Mouse (Mus musculus) retina, embryonic 14.5 days (tissue): Measurements from ENCODE around the gene Tsr3.

Experiments used
- DNase-seq: peaks from one replicate; pipeline ENCODE4 v3.0.0-alpha.2; 2015; ENCODE audit warnings: low spot score

Gene Tsr3

DNA sequence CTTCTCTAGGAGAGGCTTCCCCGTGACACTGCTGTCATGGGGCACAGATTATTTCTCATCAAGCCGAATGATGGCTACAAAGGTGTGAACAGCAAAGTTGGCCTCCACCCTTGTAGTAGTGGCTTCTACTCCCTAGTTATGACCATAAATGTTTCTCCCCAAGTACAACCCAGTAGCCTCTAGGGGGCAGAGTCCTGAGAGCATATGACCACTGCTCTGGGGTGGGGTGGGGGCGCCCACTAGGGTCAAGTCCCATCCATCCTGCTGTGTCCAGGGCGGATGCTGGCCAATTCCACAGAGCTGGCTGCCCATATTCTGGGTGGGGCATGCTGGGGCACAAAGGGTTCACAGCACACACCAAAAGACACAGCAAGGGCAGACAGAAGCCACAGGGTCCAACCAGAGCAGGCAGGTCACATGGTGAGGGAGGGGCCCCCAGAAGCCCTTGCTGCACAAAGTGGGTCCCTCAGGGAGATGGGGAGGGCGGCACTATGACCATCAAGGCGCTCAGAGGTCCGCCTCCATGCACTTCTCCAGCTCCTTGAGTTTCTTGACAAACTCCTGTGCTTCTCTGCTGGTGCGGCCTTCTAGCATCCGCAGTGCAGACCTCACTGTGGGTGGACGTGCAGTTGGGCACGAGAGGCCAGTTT is 3.3 kb downstream of the Tsr3 start:
- DNase-seq = no peak

DNA sequence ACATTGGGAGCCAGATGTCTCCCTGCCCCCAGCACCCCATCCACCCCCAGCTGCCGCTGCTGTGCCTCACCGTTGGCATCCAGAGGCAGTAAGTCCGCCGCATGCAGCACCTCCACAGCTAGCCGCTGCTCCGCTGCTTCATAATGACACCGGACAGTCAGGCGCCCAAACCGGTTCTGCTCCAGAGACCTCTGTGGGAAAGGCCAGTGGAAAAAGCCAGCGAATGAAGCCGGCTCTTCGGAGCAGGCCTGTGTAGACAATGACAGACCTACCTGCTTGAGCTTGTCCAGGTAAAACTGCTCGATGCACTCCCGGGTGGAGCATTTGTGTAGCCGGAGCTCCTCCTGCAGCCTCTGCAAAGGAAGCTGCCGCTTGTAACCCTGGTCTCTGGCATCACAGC is 4.3 kb downstream of the Tsr3 start:
- DNase-seq = no peak

DNA sequence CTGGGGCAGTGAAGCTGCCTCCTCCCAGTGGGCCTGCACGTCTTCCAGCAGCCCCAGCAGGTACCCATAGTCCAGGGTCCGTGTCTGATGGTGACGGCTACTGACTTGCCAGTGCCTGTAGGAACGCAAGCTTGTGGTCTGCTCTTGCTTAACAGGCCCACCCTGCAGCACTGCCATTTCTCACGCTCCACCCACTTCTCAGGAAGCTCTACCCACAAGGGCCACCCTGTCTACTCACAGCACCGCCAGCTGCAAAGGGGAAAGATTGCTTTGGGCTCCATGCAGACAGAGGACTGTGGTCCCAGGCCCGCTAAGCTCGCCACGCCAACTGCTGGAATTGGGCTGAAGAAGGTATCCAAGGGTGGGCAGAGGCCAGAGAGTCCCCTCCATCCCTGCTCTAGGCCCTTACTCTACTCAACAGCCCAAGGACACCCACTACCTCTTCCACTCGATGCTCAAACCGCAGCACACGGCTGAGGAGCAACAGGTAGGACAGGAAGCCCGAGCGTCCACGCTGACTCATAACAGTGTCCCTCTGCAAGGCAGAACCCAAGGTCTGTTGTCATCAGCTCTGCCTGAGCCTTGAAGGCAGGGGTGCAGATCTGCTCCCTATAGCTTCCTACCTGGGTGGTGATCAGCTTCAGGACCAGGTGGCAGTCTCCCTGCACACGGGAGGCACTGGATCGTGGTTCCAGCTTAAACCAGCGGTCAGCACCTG is 8.2 kb downstream of the Tsr3 start:
- no peak for DNase-seq

DNA sequence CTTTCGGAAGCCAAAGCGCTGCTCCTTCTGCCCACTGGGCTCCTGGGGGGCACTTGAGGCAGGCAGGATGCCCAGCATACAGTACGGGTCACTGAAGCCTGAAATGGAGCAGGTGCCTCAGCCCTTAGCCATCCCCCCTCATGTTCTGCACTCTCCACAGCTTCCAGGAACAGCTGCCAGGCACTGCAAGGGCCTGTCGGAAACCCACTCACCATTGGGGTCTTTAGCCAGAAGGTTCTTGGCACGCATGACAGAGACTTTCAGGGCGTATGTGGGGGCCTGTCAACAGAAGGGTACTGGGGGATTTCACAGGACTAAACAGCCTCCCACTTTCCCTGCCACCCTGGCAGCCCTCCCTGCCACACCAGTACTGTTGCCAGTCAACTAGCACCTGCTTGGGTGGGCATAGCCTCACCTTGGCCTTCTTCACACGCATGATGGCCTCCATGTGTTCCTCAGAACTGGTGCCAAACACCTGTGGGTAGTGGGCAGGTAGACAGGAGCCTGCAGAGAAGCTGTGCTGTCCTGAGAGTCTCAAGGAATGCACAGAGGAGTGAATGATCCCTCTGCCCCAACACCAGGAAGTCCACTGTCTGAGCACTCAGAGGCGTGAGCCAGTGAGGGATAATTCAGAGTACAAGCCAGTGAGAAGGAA is 10.3 kb downstream of the Tsr3 start:
- no peak for DNase-seq

- peak; percentile 12 for DNase-seq
Observed at GRCm38 (mm10) chr17:25252643-25253042, 12.7 kb downstream of the Tsr3 start.

- peak; percentile 13 for DNase-seq
Observed at GRCm38 (mm10) chr17:25253760-25254159, 13.8 kb downstream of the Tsr3 start.

DNA sequence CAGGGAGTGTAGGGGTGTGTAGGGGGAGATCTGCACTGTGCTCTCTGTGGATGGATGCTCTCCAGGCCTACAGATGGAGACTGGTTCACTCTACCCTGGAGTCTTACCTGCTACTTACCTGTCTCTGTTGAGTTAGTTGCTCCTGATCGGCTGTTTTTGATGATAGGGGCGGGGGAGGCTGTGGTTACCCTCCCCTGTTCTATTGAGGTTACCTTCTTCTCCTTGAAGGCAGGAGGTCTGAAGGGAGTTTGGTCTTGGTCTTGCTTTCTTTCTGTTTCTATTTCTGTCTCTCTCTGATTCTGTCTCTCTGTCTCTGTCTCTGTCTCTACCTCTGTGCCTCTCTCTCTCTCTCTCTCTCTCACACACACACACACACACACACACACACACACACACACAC is 15.1 kb downstream of the Tsr3 start:
- no peak for DNase-seq

GRCm38 (mm10) chr17:25256140-25256754 is 16.3 kb downstream of the Tsr3 start, which contains the start of gene Baiap3:
Baiap3 (minus strand) TSS chr17:25256364.
- DNase-seq = peak; percentile 65

GRCm38 (mm10) chr17:25257804-25258261 is 17.9 kb downstream of the Tsr3 start:
- DNase-seq = peak; percentile 18

DNA sequence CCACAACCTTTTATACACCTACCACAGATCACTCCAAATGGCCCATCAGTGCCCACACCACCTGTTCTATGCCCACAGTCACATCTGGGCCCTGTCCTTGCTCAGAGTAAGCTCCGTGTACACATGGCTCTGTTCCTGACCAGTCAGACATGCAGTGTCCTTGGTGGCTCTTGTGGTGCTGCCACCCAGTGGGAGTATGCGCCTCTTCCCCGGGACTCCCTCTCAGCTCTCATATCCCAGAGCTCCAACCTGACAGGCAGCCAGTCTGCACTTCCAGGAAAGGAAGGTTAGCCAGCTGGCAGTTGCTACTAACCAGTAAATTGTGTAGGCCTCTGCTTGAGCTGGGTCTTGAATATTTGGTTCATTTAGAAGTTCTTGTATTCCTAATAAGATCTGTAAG is 24.5 kb downstream of the Tsr3 start:
- peak; percentile 29 for DNase-seq

DNA sequence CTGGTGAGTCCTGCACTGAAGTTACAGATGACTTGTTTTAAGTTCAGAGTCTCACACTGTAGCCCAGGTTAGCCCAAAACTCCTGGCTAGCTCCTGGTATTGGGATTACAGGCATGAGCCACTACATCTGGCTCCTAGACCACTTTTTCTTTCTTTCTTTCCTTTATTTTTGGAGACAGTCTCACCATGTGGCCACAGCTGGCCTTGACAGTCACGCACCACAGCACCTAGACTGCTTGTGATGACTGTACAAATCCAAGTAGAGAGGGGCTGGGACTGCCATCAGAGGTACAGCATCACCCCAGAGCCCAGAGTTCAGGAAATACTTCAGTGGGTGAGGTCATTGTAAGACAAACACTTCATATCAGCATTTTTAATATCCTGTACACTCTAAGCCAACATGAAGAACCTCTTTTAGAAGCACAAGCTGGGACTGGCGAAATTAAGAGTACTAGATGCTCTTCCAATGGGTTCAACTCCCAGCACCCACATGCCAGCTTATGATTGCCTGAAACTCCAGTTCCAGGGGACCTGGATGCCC is 30.9 kb downstream of the Tsr3 start:
- no peak for DNase-seq

GRCm38 (mm10) chr17:25272326-25272725 is 32.4 kb downstream of the Tsr3 start:
- peak; percentile 21 for DNase-seq

- DNase-seq = peak; percentile 83
Observed at GRCm38 (mm10) chr17:25272951-25273705, 33.2 kb downstream of the Tsr3 start.

DNA sequence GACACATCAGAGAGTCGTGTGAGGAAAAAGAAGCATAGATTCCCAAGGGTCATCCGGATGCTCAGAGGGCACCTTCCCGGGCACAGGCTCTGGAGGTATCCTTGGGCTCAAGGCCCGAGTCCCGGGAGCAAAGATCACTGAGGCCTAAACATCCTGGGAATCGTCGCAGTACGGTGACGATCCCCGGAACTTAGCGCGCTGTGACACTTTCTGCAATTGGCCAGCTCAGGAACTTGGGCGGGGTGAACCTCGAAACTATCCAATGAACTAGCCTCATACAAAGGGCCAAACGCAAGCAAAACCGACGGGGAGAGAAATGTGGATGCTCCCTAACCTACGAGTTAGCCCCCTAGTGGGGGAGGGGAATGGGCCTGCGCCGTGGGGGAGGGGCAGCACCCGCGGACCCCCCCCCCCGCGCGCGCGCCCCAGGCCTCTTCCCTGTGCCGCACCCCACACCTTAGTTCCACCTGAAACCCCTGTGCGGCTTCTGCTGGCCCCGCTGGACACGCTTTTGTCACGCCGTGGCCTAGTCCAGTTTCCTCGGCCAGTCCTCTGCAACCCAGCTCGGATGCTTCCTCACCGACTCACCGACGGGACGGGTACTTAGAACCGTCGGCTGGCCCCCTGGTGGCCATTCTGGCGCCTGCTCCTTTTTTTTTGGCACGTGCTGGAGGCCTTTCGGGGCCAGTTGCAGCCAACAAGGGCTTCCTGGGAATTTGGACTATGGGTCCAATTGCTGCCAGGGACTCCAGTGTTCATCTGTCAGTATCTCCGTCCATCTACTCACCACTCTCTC is 33.9 kb downstream of the Tsr3 start:
- peak; percentile 98 for DNase-seq

GRCm38 (mm10) chr17:25274571-25275346 is 34.8 kb downstream of the Tsr3 start, which contains the start of gene Ube2i:
Ube2i (minus strand) TSS chr17:25274622.
- DNase-seq = no peak

GRCm38 (mm10) chr17:25275833-25276232 is 35.9 kb downstream of the Tsr3 start:
- no peak for DNase-seq

DNA sequence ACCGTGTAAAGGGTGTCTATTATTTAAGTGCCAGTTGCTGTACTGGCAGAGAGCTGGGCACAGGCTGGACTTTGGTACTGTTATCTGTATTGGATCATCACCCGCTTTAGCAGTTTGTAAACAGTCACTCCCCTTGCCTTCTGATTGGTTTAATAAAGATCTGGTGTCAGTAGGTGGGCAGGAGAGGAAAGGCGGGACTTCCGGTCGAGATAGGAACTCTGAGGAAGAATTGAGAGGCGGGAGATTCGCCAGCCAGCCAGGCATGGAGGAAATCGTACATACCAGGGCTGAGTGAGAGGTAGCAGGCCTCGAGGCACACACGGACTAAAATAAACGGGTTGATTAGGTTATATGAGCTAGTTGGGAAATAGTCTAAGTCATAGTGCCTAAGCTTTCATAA is 42.2 kb downstream of the Tsr3 start:
- DNase-seq = no peak

DNA sequence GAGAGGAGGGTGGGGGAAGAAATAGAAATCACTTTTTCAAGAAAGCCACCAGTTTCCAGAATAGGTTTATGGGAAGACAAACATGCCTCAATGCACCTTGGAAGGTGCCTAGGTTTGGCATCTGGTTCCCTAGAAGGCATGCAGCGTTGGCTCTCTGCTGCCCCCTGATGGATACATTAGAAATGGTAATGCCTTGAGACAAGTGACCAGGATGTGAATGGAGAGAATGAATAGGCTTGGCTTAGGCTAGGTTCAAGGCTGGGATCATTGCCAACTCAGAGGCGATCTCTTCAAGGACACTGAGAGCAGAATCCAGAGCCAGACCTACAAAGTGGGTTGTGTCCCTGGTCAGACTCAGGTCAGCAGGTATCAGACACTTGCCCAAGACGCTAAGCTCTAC is 45.1 kb downstream of the Tsr3 start:
- DNase-seq = peak; percentile 88

DNA sequence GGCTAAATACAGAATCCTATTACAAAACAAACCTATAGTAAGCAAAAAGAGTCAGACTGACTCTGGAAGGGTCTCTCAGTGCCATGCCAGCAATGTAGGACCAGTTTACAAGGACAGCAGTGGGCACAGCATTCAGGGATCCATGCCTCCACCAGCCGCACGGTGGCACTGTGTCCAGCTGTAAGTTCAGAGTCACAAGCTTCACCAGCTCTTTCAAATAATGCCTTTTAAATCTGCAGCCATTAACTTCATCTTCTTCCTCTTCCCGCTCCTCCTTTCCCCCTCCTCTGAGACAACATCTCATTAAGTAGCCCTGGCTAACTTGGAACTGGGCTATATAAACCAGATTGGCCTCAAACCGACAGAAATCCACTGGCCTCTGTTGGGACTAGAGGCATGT is 48.9 kb downstream of the Tsr3 start:
- peak; percentile 75 for DNase-seq

DNA sequence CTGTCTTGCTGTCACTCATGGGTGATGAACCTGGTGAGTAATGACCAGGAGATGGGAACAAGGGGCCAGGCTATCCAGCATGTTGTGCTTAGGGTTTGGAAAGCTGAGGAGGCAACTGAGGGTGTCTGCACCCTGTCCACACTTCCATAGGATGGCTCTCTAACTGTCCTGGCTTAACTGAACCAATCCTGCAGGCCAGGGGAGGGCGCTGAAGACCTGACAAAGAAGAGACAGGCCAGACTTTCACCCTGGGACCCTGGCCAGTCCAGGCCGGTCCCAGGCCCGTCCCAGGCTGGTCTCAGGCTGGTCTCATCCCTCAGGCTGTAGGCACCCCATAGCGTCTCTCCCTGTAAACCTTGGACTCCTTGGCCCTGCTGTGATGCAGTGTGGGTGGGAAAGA is 50.4 kb downstream of the Tsr3 start:
- no peak for DNase-seq
